23 mouse cellular contexts compared by ENCODE assay signal in genomic region chr11:4213107-4213506, GRCm38 (mm10). TPM values are rescaled to one million over a fixed set of nuclear protein-coding genes. Genes with fewer than 3 reads are reported as not detected.
A peak's percentile ranks its signal among the peaks of the same experiment; 100 is the strongest.
DNase-seq lines count a peak whose midpoint lies in the region; ATAC-seq and TF ChIP-seq lines count a peak whose summit lies in the region.
"Had no signal": no experiment of that assay in that cellular context is flagged by ENCODE, and none has a peak within 500 bp of the region (broad histone marks: within the 10 kb centered on the region; RNA-seq: fewer than 3 reads in every experiment).

No protein-coding gene starts in this region.

- WGBS in heart, adult 2 months = 82% methylated on average over 10 of the region's 10 CpGs
- WGBS in stomach, postnatal 0 days = 92% methylated on average over 10 of the region's 10 CpGs

- H3K27me3 ChIP-seq in heart, adult 2 months (ENCODE audit: control insufficient read depth, insufficient read depth, low read length) = no peaks in the 10 kb centered on the region
- H3K27me3 ChIP-seq in E14TG2a.4 (ENCODE audit: insufficient read depth, low read length) = no peaks in the 10 kb centered on the region
- no peaks in the 10 kb centered on the region for H3K27me3 ChIP-seq in stomach, postnatal 0 days (ENCODE audit: control insufficient read depth, insufficient read depth, low read length)

- no peak overlapping the region for H3K4me3 ChIP-seq in heart, adult 2 months
- H3K4me3 ChIP-seq in E14TG2a.4 (replicated peaks; ENCODE audit: low read length) = peak overlapping the region; percentile 50
- no peak overlapping the region for H3K4me3 ChIP-seq in stomach, postnatal 0 days (ENCODE audit: low read depth, low read length)
- H3K4me3 ChIP-seq: embryonic facial prominence, embryonic 10.5 days; gastrocnemius, adult 2 months; heart, embryonic 10.5 days; hindbrain, embryonic 12.5 days had no signal

- intact Hi-C loops in heart, adult 2 months (cut with DNase I) = no loop called here

- H3K9me3 ChIP-seq in E14TG2a.4 (ENCODE audit: low read length) = no peaks in the 10 kb centered on the region
- no peaks in the 10 kb centered on the region for H3K9me3 ChIP-seq in stomach, postnatal 0 days (ENCODE audit: control insufficient read depth, low read length)
- H3K9me3 ChIP-seq: heart, embryonic 10.5 days; hindbrain, embryonic 12.5 days had no signal

- TF ChIP-seq CTCF in heart, adult 2 months (IDR thresholded peaks at IDR 0.05) = no peak
- no peak for TF ChIP-seq CTCF in E14TG2a.4 (conservative IDR thresholded peaks at IDR 0.05; ENCODE audit: low read length)
- TF ChIP-seq CTCF in stomach, postnatal 0 days (IDR thresholded peaks at IDR 0.05; ENCODE audit: low read depth) = no peak

- H3K4me1 ChIP-seq in heart, adult 2 months (ENCODE audit: control insufficient read depth, insufficient read depth, low read length) = peaks cover 16% of the 10 kb centered on the region
- peaks cover 62% of the 10 kb centered on the region for H3K4me1 ChIP-seq in E14TG2a.4 (replicated peaks; ENCODE audit: low read depth, low read length)
- H3K4me1 ChIP-seq in stomach, postnatal 0 days (replicated peaks; ENCODE audit: control insufficient read depth, insufficient read depth) = no peaks in the 10 kb centered on the region
- H3K4me1 ChIP-seq: hindbrain, embryonic 12.5 days had no signal

- TF ChIP-seq EP300 in heart, adult 2 months (IDR thresholded peaks at IDR 0.05; ENCODE audit: insufficient read depth, low read depth, low read length) = no peak
- no peak for TF ChIP-seq EP300 in stomach, postnatal 0 days (optimal IDR thresholded peaks at IDR 0.05)

- no peak overlapping the region for H3K9ac ChIP-seq in heart, adult 2 months (ENCODE audit: low read depth, low read length)
- no peak overlapping the region for H3K9ac ChIP-seq in stomach, postnatal 0 days (ENCODE audit: low read length)
- H3K9ac ChIP-seq: hindbrain, embryonic 12.5 days had no signal

- H3K79me2 ChIP-seq in heart, adult 2 months (replicated peaks; ENCODE audit: control insufficient read depth, insufficient read depth, low read length) = no peaks in the 10 kb centered on the region

- no peak overlapping the region for H3K27ac ChIP-seq in heart, adult 2 months
- H3K27ac ChIP-seq in stomach, postnatal 0 days (replicated peaks) = 0 out of 2 replicates have a peak overlapping the region, but pooled peaks have one; percentile 13
- H3K27ac ChIP-seq: embryonic facial prominence, embryonic 10.5 days; gastrocnemius, adult 2 months; heart, embryonic 10.5 days; hindbrain, embryonic 12.5 days had no signal

- no peak for TF ChIP-seq POLR2A in heart, adult 2 months (IDR thresholded peaks at IDR 0.05; ENCODE audit: insufficient read depth, low read depth, low read length)

- no peak overlapping the region for H3K4me2 ChIP-seq in stomach, postnatal 0 days (replicated peaks; ENCODE audit: low read depth)
- H3K4me2 ChIP-seq: hindbrain, embryonic 12.5 days had no signal

- no peak for ATAC-seq in stomach, postnatal 0 days (ENCODE audit: low FRiP score, low TSS enrichment)
- no peak for ATAC-seq in monocyte, adult 5-6 weeks (replicated peaks; ENCODE audit: insufficient number of reproducible peaks, low FRiP score, low TSS enrichment, poor library complexity, severe bottlenecking)
- ATAC-seq: CD4-positive, CD25-positive, alpha-beta regulatory T cell, adult 4 months; forebrain, embryonic 14.5 days; hindbrain, embryonic 16.5 days; inflammation-experienced regulatory T-cells, adult 6 months had no signal

- peaks cover 2% of the 10 kb centered on the region; the same call in 1 of the 2 replicates for H3K36me3 ChIP-seq in heart, adult 2 months (ENCODE audit: control insufficient read depth, insufficient read depth, low read length)
- H3K36me3 ChIP-seq in E14TG2a.4 (ENCODE audit: insufficient read depth, low read length) = peaks cover 89% of the 10 kb centered on the region
- H3K36me3 ChIP-seq in stomach, postnatal 0 days (ENCODE audit: control insufficient read depth, insufficient read depth, low read length) = peaks cover 33% of the 10 kb centered on the region

- DNase-seq in adrenal gland, adult (ENCODE audit: inconsistent age in 2 of 2, low spot score in 1 of 2) = peak; percentile 71 to 74
- no peak for DNase-seq in adrenal gland, adult 8-10 months
- DNase-seq in heart, adult 11 months = peak; percentile 88
- no peak for DNase-seq in heart, adult 2 months
- DNase-seq in stomach, postnatal 0 days (ENCODE audit: low spot score) = no peak
- DNase-seq in layer of hippocampus, adult 9-10 months (ENCODE audit: low spot score) = no peak
- DNase-seq: B cell, adult 2 months; cerebellum, adult 2 months; cerebellum, postnatal 10 days; gastrocnemius, adult 2 months; gastrocnemius, postnatal 25 days; heart, postnatal 10 days; heart, postnatal 4 days had no signal

RNA-seq across cellular contexts. Expression of gene Castor1, which starts 4.9 kb away (rescaled TPM):
- 1 to 10 TPM; 3.1 to 6.1 (median 4.2) TPM for total RNA-seq in adrenal gland, adult 8-10 months (2022)
- total RNA-seq in heart, adult 2 months (2021) = 1 to 10 TPM; 4.0 to 5.9 TPM
- polyA plus RNA-seq in heart, adult 2 months (2012; rRNA removed) = 10.7 and 13.5 TPM in 2 replicates
- polyA plus RNA-seq in stomach, postnatal 0 days (2015; fragmentation: Nextera tagmentation; extraction: Ambion mirVana) = 9.6 and 9.7 TPM in 2 replicates
- total RNA-seq in monocyte, adult 5-6 weeks (2017) = 0.64 to 8.6 TPM (median 2.4 TPM) in 3 replicates

RNA-seq across cellular contexts. Expression of gene Osm, which starts 23.1 kb away (rescaled TPM):
- under 1 TPM in 2 of 4 experiments, not detected in 2; 0.24 to 0.25 TPM for total RNA-seq in adrenal gland, adult 8-10 months (2022)
- under 1 TPM; 0.13 to 0.14 TPM for total RNA-seq in heart, adult 2 months (2021)
- 0.14 and 0.15 TPM in 2 replicates for polyA plus RNA-seq in heart, adult 2 months (2012; rRNA removed)
- polyA plus RNA-seq in stomach, postnatal 0 days (2015; fragmentation: Nextera tagmentation; extraction: Ambion mirVana) = 0.05 and 0.11 TPM in 2 replicates
- total RNA-seq in monocyte, adult 5-6 weeks (2017) = 75.5 to 155 TPM (median 106 TPM) in 3 replicates
- total RNA-seq: gastrocnemius, adult 2 months; gastrocnemius, postnatal 25 days; heart, postnatal 10 days had no signal
- polyA plus RNA-seq: embryonic facial prominence, embryonic 10.5 days; heart, embryonic 14.5 days; hindbrain, embryonic 12.5 days; hindbrain, embryonic 16.5 days had no signal

RNA-seq across cellular contexts. Expression of gene Tbc1d10a, which starts 26.5 kb away (rescaled TPM):
- 10 to 100 TPM; 18.6 to 24.7 (median 21.9) TPM for total RNA-seq in adrenal gland, adult 8-10 months (2022)
- total RNA-seq in heart, adult 2 months (2021) = 10 to 100 TPM; 10.1 to 10.7 TPM
- 17.3 and 22.3 TPM in 2 replicates for polyA plus RNA-seq in heart, adult 2 months (2012; rRNA removed)
- 35.1 and 38.5 TPM in 2 replicates for polyA plus RNA-seq in stomach, postnatal 0 days (2015; fragmentation: Nextera tagmentation; extraction: Ambion mirVana)
- total RNA-seq in monocyte, adult 5-6 weeks (2017) = 9.5 to 17.6 TPM (median 16.9 TPM) in 3 replicates

RNA-seq across cellular contexts. Expression of gene Lif, which starts 44.2 kb away (rescaled TPM):
- total RNA-seq in adrenal gland, adult 8-10 months (2022) = 1 to 10 TPM in 1 of 4 experiments, under 1 TPM in 2, not detected in 1; 0.15 to 1.0 (median 0.34) TPM
- under 1 TPM; 0.21 to 0.36 TPM for total RNA-seq in heart, adult 2 months (2021)
- 1.5 TPM in 2 replicates for polyA plus RNA-seq in heart, adult 2 months (2012; rRNA removed)
- 0.61 and 1.1 TPM in 2 replicates for polyA plus RNA-seq in stomach, postnatal 0 days (2015; fragmentation: Nextera tagmentation; extraction: Ambion mirVana)
- 0.29 to 1.1 TPM (median 0.32 TPM) in 3 replicates for total RNA-seq in monocyte, adult 5-6 weeks (2017)
- polyA plus RNA-seq: forebrain, embryonic 14.5 days; hindbrain, embryonic 12.5 days had no signal

RNA-seq across cellular contexts. Expression of gene Sf3a1, which starts 53.0 kb away (rescaled TPM):
- total RNA-seq in adrenal gland, adult 8-10 months (2022) = 10 to 100 TPM; 40.4 to 61.5 (median 48.4) TPM
- 10 to 100 TPM; 37.2 to 38.7 TPM for total RNA-seq in heart, adult 2 months (2021)
- polyA plus RNA-seq in heart, adult 2 months (2012; rRNA removed) = 17.9 and 23.4 TPM in 2 replicates
- polyA plus RNA-seq in stomach, postnatal 0 days (2015; fragmentation: Nextera tagmentation; extraction: Ambion mirVana) = 16.0 and 16.5 TPM in 2 replicates
- 14.2 to 26.6 TPM (median 15.3 TPM) in 3 replicates for total RNA-seq in monocyte, adult 5-6 weeks (2017)

Comparison
In these comparisons a context has a peak if more than half of its experiments do, and no peak if none do; other contexts are left out.
1. DNase-seq: peak in adrenal gland, adult (2 of 2) and heart, adult 11 months (single experiment); none in adrenal gland, adult 8-10 months (single experiment), heart, adult 2 months (0 of 2), stomach, postnatal 0 days (single experiment) and layer of hippocampus, adult 9-10 months (single experiment).
2. RNA of gene Osm, which starts 23.1 kb away (total RNA-seq): 75.5 to 155 TPM in monocyte, adult 5-6 weeks; 0.24 to 0.25 TPM in adrenal gland, adult 8-10 months and 0.13 to 0.14 TPM in heart, adult 2 months; every median in the first group is over 10 times any median in the second.